Mouse (Mus musculus): ENCODE results near the gene Kcna7.

The Kcna7 gene

GRCm38 (mm10) chr7:45426556-45426955 lies 21.1 kb downstream of the Kcna7 start:
- DNase-seq = no peak

GRCm38 (mm10) chr7:45433835-45434202 lies 28.4 kb downstream of the Kcna7 start:
- no peak for DNase-seq

GRCm38 (mm10) chr7:45434203-45435015 lies 29.0 kb downstream of the Kcna7 start, which contains the start of gene Gys1:
TSS of gene Gys1 (plus strand) at chr7:45434844.
- DNase-seq = peak; percentile 100

GRCm38 (mm10) chr7:45435038-45435437 lies 29.6 kb downstream of the Kcna7 start:
- DNase-seq = no peak

GRCm38 (mm10) chr7:45436444-45436843 lies 31.0 kb downstream of the Kcna7 start:
- DNase-seq = no peak

GRCm38 (mm10) chr7:45437046-45437445 lies 31.6 kb downstream of the Kcna7 start:
- no peak for DNase-seq

GRCm38 (mm10) chr7:45437521-45438276 lies 32.2 kb downstream of the Kcna7 start, which contains the start of gene Ruvbl2:
TSS of gene Ruvbl2 (minus strand) at chr7:45438096.
- no peak for DNase-seq

GRCm38 (mm10) chr7:45443526-45444420 lies 38.3 kb downstream of the Kcna7 start:
- no peak for DNase-seq

- no peak for DNase-seq
These were observed 41.1 kb downstream of the Kcna7 start for GRCm38 (mm10) chr7:45446589-45446988.

GRCm38 (mm10) chr7:45447325-45447990 lies 42.0 kb downstream of the Kcna7 start:
- DNase-seq = no peak

- DNase-seq = no peak
These were observed 44.5 kb downstream of the Kcna7 start for GRCm38 (mm10) chr7:45449974-45450373.

- peak; percentile 88 for DNase-seq
These were observed 46.0 kb downstream of the Kcna7 start for GRCm38 (mm10) chr7:45451344-45451982.

GRCm38 (mm10) chr7:45454971-45455370 lies 49.5 kb downstream of the Kcna7 start:
- DNase-seq = no peak

- no peak for DNase-seq
These were observed 50.7 kb downstream of the Kcna7 start for GRCm38 (mm10) chr7:45455932-45456696.

GRCm38 (mm10) chr7:45456721-45457203 lies 51.3 kb downstream of the Kcna7 start:
- DNase-seq = no peak

- no peak for DNase-seq
These were observed 52.0 kb downstream of the Kcna7 start for GRCm38 (mm10) chr7:45457204-45458060.

- DNase-seq = peak; percentile 94
These were observed 53.5 kb downstream of the Kcna7 start for GRCm38 (mm10) chr7:45458748-45459563.
